Mouse (Mus musculus): ENCODE results near the gene Ncl.

DNA sequence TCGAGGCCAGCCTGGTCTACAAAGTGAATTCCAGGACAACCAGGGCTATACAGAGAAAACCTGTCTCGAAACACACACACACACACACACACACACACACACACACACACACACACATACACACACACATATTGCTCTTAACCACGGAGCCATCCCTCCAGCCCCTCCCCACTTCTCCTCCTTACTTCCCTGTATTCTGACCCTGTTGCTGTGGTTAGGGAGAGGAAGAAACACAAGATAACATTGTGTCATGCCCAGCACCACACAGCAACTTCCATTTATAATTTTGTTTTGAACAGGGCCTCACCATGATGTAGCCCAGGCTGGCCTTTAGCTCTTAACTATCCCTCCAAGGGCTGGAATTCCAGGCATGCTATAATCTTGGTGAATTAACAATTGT lies 40.1 kb upstream of the Ncl start:
- no peak for TF ChIP-seq CTCF (IDR thresholded peaks at IDR 0.05; ENCODE audit: low read depth, low read length)
- TF ChIP-seq GATA1 (IDR thresholded peaks at IDR 0.05; ENCODE audit: borderline replicate concordance, low read length), result no peak
- no peak for TF ChIP-seq POLR2AphosphoS5 (IDR thresholded peaks at IDR 0.05; ENCODE audit: insufficient replicate concordance, low read depth, low read length)
- TF ChIP-seq TAL1 (conservative IDR thresholded peaks at IDR 0.05; ENCODE audit: low read depth, low read length), result no peak
- no peak for TF ChIP-seq GATA2 (IDR thresholded peaks at IDR 0.05; ENCODE audit: borderline replicate concordance, low read depth, low read length)

All from G1E (cell line).